Mouse (Mus musculus): Measurements from ENCODE around the gene Tanc1.
A peak's percentile ranks its signal among the peaks of the same experiment; 100 is the strongest.

Gene Tanc1

DNA sequence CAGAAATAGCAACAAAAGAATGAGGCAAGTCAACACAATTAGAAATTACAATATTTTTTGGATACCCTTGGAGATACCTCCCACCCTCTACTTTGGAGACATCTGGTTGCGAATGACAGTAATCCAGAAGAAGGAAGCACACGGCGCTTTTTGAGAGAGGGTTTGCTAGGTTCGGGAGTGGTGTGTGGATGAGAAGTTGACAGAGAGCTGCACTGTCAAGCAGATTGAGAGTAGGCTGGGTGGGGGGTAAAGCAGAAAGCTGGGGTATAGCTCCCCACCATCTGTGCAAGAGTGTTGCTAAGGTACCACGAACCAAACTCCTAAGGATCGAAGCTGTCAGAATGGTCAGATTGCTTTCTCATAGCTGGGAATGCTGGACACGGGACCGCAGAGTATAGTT, 40.0 kb downstream of the Tanc1 start:
- no peak for DNase-seq (ENCODE audit: low spot score)

DNA sequence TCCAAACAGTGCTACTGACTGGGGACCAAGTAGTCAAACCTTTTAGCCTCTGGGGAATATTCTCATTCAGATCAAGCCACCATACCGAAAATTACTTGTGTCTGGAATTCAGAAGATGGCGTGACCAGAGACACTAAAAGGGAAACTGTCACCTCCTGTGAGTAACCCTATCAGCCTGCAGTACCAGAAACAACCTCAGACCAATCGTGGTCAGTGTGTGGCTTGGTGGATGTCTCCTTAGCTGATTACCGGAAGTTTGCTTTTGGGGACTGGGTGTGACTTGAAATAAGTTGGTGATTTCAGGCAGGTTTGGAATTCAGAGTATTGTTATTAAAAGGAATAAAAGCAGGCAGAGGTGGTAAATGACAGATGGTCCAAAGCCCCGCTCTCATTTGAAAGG, 40.9 kb downstream of the Tanc1 start:
- DNase-seq (ENCODE audit: low spot score) = no peak

GRCm38 (mm10) chr2:59653306-59654165, 41.7 kb downstream of the Tanc1 start:
- no peak for DNase-seq (ENCODE audit: low spot score)

DNA sequence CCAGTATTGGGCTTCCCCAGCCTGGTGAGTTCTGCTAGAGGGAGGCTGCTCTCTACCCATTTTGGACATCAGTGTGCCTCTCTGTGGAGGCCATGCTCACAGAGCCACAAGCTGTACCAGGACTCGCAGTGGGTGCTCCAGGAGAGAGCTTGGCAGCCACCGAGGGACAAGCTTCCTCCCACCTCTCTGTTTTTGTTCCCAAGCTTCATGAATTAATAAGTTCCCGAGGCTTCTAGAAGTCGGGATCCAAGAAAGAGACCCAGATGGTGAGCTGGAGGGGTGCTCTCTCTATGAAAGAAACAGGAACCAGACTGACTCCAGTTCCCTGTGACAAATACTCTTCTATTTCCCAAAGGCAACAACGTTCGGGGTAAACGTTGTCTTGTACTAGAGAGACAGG, 43.6 kb downstream of the Tanc1 start:
- no peak for DNase-seq (ENCODE audit: low spot score)

GRCm38 (mm10) chr2:59656680-59657079, 44.8 kb downstream of the Tanc1 start:
- DNase-seq (ENCODE audit: low spot score) = no peak

GRCm38 (mm10) chr2:59659686-59660085, 47.8 kb downstream of the Tanc1 start:
- DNase-seq (ENCODE audit: low spot score) = no peak

DNA sequence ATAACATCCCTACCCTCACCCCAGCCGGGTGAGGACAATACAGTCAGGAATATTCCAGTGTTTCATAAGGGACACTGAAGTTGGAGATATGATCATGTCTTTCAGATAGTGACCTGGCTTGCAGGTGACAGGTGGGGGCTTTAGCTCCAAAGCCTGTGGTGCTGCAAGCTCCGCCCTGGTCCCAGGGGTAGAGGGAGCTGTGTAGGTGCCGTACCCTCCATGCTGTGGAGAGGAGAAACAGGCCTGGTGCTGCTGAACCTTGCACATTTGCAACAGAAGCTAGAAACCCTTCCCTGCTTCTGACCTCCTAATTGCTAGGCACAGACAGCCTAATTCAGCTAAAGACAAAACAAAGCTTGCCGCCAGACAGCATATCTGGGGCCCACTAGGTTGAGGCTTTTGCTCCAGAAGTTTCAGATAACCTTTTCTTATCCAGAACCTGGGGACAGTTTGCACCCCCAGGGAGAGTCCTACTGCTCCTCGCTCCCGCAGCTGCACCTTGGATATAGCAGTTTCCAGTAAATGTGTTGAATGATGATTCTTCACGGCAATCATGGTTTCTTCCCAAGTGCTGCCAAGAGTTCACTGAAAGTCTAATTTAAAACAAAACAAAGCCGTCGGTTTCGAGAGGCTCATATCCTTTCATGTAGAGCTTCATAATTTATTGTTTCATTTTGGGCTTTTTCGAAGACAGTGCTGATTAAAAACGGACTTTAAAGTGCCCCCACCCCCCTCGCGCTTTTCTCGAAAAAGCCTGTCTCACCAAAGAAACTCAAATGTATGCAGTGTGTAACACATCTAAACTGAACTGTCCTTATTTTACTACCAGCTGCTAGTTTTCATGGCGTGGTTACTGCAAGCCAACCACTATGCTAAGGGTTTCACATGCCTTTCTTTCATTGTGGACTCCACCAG, 49.3 kb downstream of the Tanc1 start:
- no peak for DNase-seq (ENCODE audit: low spot score)

DNA sequence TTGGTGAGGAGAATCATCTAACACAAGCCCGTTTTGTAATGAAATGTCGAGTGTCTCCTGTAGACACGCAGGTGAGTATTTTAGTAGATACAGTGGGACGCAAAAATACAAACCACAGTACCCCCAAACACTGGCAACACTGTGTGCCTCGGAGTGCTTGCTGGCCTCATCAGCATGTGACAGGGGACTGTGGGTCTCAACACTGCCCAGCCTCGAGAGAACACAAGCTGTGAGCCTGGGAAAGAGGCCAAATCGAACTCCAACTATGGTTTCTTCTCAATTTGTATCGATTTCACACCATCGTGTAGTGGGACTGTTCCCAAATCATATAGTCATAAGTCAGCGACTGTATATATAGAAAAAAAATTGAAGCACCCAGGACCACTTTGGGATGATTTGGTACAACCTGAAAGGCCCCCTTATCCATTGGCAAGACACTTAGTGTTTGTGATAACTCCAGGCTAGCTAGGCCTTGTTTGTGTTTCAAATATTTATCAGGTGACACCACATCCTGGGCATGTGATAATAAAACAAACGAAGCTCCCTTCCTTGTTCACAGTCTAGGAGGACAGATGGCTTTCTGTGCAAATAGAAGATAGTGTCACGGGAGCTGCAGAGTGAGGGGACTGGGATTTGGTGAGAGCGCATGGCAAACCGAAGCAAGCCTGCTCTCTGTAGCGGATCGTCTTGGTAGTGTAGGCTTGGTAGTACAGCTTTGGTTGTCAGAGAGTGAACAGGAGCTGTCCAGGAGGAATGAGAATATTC, 53.1 kb downstream of the Tanc1 start:
- no peak for DNase-seq (ENCODE audit: low spot score)

GRCm38 (mm10) chr2:59666533-59666932, 54.7 kb downstream of the Tanc1 start:
- DNase-seq (ENCODE audit: low spot score) = no peak

DNA sequence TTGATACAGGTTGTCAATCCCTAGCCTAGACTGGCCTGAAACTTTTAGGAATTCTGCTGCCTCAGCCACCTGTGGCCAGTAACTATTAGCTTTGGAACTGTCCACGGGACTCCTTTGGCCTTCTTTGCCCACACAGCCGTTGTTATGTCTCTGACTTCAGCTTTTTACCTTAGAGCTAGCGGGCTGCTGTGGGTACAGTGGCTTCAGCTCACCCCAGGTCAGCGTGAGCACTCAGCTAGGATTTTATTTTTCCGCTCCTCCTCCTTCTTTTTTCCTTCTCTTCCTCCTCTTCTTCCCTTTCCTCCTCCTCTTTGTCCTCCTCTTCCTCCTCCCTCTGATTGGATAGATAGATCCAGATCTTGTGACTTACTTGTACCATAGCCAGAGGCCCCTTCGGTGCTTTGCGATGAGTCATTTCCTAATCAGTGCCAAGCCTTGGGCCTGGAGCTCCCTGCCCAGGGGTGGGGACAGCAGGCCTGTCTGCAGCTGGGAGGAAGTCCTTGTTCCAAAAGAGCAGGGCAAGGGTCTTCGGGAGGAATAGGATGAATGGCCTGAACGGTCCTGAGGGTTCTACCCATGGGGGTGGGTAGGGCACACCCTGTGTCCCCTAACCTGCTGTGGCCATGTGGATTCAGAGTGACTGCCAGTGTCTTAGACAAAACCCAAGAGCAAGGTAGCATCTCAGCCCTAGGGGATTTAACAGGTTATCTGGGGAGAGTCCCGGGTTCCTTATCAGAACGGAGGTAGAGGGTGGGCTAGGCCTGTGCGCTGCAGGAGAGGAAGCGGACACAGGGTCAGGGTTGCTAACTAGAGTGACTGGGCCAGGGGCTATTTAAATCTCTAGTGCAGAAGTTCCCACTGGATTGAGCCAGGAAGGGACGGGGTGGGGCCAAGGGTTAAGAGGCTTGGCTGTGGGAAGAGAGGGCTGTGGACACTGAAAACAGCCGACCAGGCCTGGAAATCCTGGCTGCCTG, 58.5 kb downstream of the Tanc1 start:
- peak; percentile 57 for DNase-seq (ENCODE audit: low spot score)

DNA sequence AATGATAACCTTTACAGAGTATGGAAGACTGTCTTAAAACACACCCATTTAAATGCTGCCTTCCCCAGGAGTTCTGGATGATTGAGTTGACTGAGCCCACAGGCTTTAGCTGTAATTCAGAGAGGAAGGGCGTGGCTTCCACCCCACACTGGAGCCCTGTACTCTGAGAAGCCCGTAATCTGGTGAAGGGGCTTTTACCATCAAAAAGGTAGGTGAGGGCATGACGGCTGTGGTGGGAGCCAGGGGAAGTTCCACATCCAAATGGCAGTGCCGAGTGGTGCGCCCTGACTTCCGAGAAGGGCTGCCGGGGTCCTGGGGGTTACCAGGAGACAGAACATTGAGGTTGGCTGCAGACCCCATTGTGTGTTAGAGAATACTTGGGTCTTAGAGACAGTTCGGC, 59.8 kb downstream of the Tanc1 start:
- no peak for DNase-seq (ENCODE audit: low spot score)

GRCm38 (mm10) chr2:59672086-59672485, 60.2 kb downstream of the Tanc1 start:
- DNase-seq (ENCODE audit: low spot score) = no peak

DNA sequence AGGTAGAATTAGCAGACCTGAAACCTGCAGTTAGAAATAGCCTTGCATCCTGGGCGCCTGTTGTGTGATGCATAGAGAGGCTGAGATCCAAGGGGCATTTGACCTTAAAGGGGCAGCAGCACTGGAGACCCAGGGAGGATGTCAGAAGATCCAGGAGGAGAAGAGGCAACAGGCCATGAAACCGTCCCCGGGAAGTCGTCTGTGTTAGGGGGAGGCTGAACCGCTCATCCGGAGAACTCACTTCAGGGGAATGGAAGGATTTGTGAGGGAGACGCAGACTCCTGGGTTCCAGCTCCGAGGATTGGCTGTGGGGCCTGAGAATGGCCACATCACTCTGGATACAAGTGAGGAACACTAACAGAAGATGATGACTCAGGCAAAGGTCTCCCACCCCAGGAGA, 60.8 kb downstream of the Tanc1 start:
- no peak for DNase-seq (ENCODE audit: low spot score)

GRCm38 (mm10) chr2:59673351-59673750, 61.5 kb downstream of the Tanc1 start:
- no peak for DNase-seq (ENCODE audit: low spot score)

DNA sequence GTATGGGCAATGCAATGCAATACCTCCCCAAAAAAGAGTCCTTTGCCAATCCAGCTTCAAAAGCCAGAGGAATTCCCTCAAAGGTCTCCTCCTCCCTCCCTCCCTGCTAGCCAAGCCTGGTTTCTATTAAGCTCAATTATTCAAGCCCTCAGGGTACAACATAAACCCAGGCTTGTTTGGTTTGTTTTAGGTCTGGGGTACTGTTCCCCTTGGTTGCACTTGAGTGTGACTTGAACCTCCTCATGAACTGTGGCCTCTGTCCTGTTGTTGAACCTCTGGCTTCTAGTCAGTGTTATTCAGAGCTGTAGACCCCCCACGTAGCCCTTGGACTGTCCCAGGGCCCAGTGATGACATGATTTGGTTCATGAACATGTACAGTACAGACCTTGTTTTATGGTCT, 62.0 kb downstream of the Tanc1 start:
- DNase-seq (ENCODE audit: low spot score) = no peak

GRCm38 (mm10) chr2:59675270-59675995, 63.6 kb downstream of the Tanc1 start:
- no peak for DNase-seq (ENCODE audit: low spot score)

GRCm38 (mm10) chr2:59676041-59676440, 64.2 kb downstream of the Tanc1 start:
- DNase-seq (ENCODE audit: low spot score) = no peak

DNA sequence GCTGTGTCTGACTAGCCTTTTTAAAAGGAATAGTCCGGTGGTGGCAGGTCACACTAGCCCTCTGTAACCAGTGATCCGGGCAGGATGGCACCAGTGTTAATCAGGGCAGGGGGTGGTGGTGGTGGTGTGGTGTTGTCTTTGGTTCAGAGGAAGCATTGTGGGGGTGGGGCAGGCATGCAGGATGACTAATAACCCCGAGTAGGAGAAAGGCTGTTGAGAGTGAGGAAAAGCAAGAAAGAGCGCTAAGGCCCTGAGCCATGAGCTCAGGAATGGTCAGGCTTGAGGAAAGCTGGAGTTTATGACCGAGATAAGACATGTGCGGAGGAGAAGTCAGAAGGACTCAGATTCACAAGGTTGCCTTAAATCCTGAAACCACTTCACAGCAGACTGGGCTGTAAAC, 64.6 kb downstream of the Tanc1 start:
- no peak for DNase-seq (ENCODE audit: low spot score)

DNA sequence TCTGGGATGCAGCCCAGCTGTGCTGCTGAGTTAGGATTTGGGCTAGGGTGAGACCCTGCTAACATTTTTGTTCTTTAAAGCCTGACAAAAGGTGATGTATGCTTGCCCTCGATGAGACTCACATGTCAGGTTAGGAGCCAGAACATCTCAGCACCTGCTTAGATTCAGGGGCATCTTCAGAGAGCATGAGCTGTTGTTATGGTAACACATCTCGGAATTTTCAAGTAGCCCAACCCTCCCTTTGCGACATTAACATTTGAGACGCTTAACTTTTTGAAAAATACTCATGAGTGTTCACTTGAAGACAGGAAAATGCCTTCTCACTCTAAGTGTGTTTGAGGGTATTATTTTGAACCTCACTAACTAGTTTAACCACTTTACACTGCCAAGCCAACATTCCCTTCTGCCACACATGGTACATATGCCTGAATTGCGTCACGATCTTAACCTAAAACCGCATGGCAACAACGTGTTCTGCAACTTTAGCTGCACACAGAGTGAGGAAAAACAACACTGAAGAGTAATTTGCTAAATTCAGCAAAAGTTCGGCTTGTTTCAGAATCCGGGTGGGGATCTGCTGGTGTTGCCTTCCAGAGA, 67.7 kb downstream of the Tanc1 start:
- DNase-seq (ENCODE audit: low spot score) = no peak

DNA sequence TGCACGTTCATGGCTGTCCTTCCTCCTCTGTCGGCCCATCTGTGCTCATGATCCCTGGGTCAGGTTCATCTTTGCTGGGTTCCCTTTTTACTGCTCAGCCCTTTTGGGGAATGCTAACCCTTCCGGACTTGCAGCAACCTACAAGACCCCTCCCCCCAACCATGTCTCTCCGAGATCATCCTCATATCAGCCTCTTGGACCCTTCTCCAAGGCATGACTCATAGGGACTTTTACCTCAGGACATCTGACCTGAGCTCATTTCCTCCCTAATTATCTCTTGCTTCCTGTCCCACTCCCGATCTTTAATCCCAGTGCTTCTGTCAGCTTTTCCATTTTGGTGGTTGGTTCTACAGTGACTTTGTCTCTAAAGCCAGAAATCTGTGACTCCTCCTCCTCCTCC, 68.9 kb downstream of the Tanc1 start:
- DNase-seq (ENCODE audit: low spot score) = no peak
